Mouse (Mus musculus) liver, postnatal 0 days (tissue): ENCODE results near the gene Rgr. TPM values are rescaled to one million over a fixed set of nuclear protein-coding genes. Genes with fewer than 3 reads are reported as not detected.
A peak's percentile ranks its signal among the peaks of the same experiment; 100 is the strongest.

ENCODE experiments used
- ATAC-seq: fragments of 200-750 bp; cut with Nextera tagmentation; 2 replicates; pipeline ENCODE4 v1.8.0; 2017; ENCODE audit warnings: mild to moderate bottlenecking, moderate library complexity
- DNase-seq: peaks from one replicate; pipeline ENCODE4 v3.0.0-alpha.2; 2016
- H3K27ac ChIP-seq: fragments of 300-500 bp; sonication (generic); 2 replicates; pipeline ENCODE4 v1.5.1; 2014; ENCODE audit warnings: antibody characterized with exemption, moderate library complexity, mild to moderate bottlenecking, low read depth
- H3K27me3 ChIP-seq: fragments of 300-500 bp; sonication (generic); 2 replicates; pipeline ENCODE4 v1.6.1; 2014; ENCODE audit warnings: low read length, control low read depth, mixed read lengths; ENCODE audit not compliant: insufficient read depth
- H3K36me3 ChIP-seq: fragments of 300-500 bp; sonication (generic); replicated peaks from 2 replicates; pipeline ENCODE4 v1.6.1; 2014; ENCODE audit warnings: mild to moderate bottlenecking, control low read depth, low read length, moderate library complexity, mixed read lengths; ENCODE audit not compliant: insufficient read depth
- H3K4me1 ChIP-seq: fragments of 300-500 bp; sonication (generic); 2 replicates; pipeline ENCODE4 v1.6.1; 2014; ENCODE audit warnings: antibody characterized with exemption, mild to moderate bottlenecking, control low read depth; ENCODE audit not compliant: insufficient read depth
- H3K4me2 ChIP-seq: fragments of 300-500 bp; sonication (generic); 2 replicates; pipeline ENCODE4 v1.6.1; 2014; ENCODE audit warnings: low read depth, mild to moderate bottlenecking, low read length, moderate library complexity, mixed read lengths
- H3K4me3 ChIP-seq: fragments of 300-500 bp; sonication (generic); 2 replicates; pipeline ENCODE4 v1.5.1; 2014; ENCODE audit warnings: low read depth, low read length
- H3K9ac ChIP-seq: fragments of 300-500 bp; sonication (generic); replicated peaks from 2 replicates; pipeline ENCODE4 v1.6.1; 2014; ENCODE audit warnings: mild to moderate bottlenecking, moderate library complexity
- H3K9me3 ChIP-seq: fragments of 300-500 bp; sonication (generic); 2 replicates; pipeline ENCODE4 v1.6.1; 2016; ENCODE audit warnings: mild to moderate bottlenecking, control low read depth, low read length, mixed read lengths
- CTCF ChIP-seq: sonication (generic); IDR thresholded peaks from 2 replicates; pipeline ENCODE4 v1.5.1; 2016; ENCODE audit warnings: antibody characterized with exemption, low read depth
- EP300 ChIP-seq: IDR thresholded peaks from 2 replicates; pipeline ENCODE4 v1.6.1; 2016; ENCODE audit warnings: antibody characterized with exemption, low read depth, mild to moderate bottlenecking
- WGBS: fragments of 180-500 bp; shearing (Covaris S2); extraction: QIAGEN DNeasy Blood & Tissue Kit; methylation state at CpG from one replicate; pipeline ENCODE4 v1.1.7; 2014; ENCODE audit not compliant: insufficient replicate concordance; 5-methylcytosine and 5-hydroxymethylcytosine counted together
- polyA plus RNA-seq: library from polyadenylated mRNA; unstranded; fragments of >200 nt; fragmentation: Nextera tagmentation; extraction: Ambion mirVana; gene quantifications from 2 replicates; pipeline ENCODE4 v1.2.1, GENCODE M21; 2015

The Rgr gene
- not detected in 2 replicates for polyA plus RNA-seq

DNA sequence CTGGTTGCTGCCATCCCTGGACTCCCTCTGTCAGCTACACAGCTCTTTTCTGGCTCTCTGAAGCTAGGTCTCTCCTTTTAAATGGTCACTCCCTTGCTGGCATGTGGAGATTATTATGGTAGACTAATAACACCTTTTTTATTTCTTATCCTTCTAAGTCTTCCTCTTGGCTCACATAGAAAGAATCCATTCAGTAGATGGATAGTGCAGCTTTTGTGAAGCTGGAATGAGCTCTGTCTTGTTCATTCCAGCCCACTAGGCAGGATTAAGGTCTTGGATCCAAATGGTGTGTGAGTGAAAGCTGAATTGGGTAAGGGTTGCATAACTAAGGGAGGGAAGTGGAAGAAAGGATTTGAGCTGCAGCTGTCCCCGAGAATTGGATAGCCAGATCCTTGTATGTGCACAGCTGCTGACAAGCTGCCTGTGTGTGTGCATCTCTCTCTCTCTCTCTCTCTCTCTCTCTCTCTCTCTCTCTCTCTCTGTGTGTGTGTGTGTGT, at the start of gene Rgr:
Rgr (minus strand) TSS at position 51 of the 497 bp plus-strand sequence.
- Histone ChIP-seq H3K4me3 (no peak within 1 kb of the TSS), H3K27me3 (no peaks in the 10 kb centered on the region), H3K36me3 (no peaks in the 10 kb centered on the region), H3K9me3 (no peaks in the 10 kb centered on the region), H3K4me2 (no peak within 1 kb of the TSS), H3K27ac (no peak within 1 kb of the TSS), H3K9ac (no peak within 1 kb of the TSS), H3K4me1 (no peaks in the 10 kb centered on the region)
- ATAC-seq (no peak), DNase-seq (no peak)
- 80% methylated on average over 1 of the region's 1 CpGs for WGBS
- TF ChIP-seq EP300: no peak
- TF ChIP-seq CTCF: no peak

DNA sequence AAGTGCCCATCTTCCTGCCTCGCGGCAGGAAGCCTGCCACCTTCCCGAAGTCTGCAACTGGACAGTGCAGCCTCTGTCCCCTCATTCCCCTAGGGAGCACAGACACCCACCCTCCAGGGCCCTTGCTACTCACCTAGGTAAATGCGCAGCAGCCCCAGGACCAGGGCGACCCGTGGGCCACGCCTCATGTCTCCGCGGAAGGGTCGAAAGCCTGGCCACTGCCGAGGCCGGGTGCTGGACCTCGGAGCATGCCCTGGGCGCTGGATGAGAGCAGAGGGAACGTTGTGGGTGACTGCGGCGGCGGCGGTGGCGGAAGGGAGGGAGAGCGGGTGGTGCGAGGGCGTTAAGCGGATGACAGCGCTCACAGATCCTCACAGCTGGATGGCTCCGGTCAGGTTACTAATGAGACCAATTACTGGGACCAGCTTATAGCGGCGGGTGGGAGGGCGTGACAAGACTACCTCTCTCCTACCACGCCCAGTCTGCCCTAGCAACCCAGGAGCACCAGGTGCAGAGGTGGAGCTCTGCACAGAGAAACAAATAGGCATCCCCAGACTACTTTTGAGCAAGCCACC, 49.3 kb upstream of the Rgr start, which contains the start of gene Cdhr1:
Cdhr1 (minus strand) TSS at position 392 of the 575 bp plus-strand sequence.
- Histone ChIP-seq H3K4me1 (no peaks in the 10 kb centered on the region), H3K4me3 (no peak within 1 kb of the TSS), H3K9ac (no peak within 1 kb of the TSS), H3K27ac (no peak within 1 kb of the TSS), H3K4me2 (no peak within 1 kb of the TSS), H3K36me3 (no peaks in the 10 kb centered on the region), H3K27me3 (peaks cover 17% of the 10 kb centered on the region), H3K9me3 (no peaks in the 10 kb centered on the region)
- 4% methylated on average over 25 of the region's 30 CpGs for WGBS
- DNase-seq: peak; percentile 14
- ATAC-seq: no peak
- no peak for TF ChIP-seq CTCF
- no peak for TF ChIP-seq EP300

DNA sequence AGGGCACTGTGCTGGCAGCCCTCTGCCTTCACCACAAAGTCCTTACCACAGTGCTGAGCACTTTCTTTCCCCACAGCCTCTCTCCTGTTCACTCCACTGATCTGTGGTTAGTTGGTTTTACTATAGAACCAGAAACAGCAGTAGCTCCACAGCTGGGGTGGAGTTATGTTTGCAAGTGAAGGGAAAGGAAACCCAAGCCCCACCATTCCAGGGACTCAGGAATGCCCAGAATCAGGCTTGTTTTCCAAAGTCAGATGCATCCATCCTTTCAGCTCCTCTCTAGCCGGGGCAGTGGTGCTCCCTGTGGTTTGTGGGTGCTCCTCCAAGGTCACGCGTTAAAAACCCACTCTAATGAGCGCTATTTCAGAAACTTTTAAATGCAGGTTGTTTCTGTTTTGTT, 46.8 kb upstream of the Rgr start:
- H3K36me3 ChIP-seq: no peaks in the 10 kb centered on the region
- 54% methylated on average over 4 of the region's 4 CpGs for WGBS
- no peak overlapping the region for H3K27ac ChIP-seq
- ATAC-seq (no peak), DNase-seq (no peak)
- no peak overlapping the region for H3K9ac ChIP-seq
- H3K9me3 ChIP-seq: no peaks in the 10 kb centered on the region
- H3K27me3 ChIP-seq: peaks cover 17% of the 10 kb centered on the region
- H3K4me3 ChIP-seq: no peak overlapping the region
- H3K4me1 ChIP-seq: no peaks in the 10 kb centered on the region
- H3K4me2 ChIP-seq: no peak overlapping the region
- TF ChIP-seq EP300: no peak
- no peak for TF ChIP-seq CTCF

DNA sequence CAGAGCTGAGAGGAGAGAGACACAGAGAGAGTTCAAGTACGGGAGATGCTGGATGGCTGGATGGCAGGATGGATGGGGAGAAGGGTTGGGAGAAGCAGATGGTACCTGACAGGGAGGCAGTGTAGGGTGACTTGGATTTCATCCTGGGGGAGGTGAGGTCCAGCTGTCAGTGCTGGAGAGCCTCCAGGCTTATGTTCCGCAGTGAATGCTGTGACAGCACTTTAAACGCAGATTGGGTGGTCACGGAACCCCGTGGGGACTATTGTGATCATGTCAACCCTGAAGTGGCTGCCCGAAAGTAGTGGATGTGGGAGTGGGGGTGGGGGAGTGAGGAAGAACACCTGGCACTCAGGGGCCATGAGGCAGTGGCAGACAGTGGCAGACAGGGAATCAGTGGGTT, 45.7 kb upstream of the Rgr start:
- H3K9ac ChIP-seq: no peak overlapping the region
- ATAC-seq (no peak), DNase-seq (no peak)
- no peaks in the 10 kb centered on the region for H3K9me3 ChIP-seq
- H3K4me3 ChIP-seq: no peak overlapping the region
- H3K4me1 ChIP-seq: no peaks in the 10 kb centered on the region
- TF ChIP-seq EP300 (no peak), CTCF (no peak)
- WGBS: 87% methylated on average over 6 of the region's 6 CpGs
- H3K27me3 ChIP-seq: peaks cover 17% of the 10 kb centered on the region
- no peak overlapping the region for H3K27ac ChIP-seq
- no peak overlapping the region for H3K4me2 ChIP-seq
- no peaks in the 10 kb centered on the region for H3K36me3 ChIP-seq

DNA sequence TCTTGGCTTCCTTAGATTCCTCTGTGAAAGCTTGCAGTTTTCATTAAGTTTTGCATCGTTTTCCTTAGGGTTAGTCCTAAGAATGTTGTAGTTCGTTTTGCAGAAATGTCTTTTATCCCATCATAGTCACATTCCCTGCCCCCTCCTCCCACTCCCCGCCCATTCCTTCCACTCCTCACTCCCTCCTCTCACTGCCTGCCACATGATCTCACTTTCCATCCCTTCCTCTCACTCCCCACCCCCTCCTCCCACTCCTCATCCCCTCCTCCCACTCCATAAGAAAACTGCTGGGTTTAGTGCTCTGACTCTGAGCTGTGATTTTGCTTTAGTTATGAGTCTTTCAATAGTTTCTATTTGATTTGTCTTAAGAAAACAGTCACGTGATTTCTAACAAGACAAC, 35.0 kb upstream of the Rgr start:
- ATAC-seq (no peak), DNase-seq (no peak)
- no peak overlapping the region for H3K9ac ChIP-seq
- H3K9me3 ChIP-seq: no peaks in the 10 kb centered on the region
- no peak overlapping the region for H3K4me3 ChIP-seq
- H3K27ac ChIP-seq: no peak overlapping the region
- 30% methylated on average over 4 of the region's 4 CpGs for WGBS
- TF ChIP-seq CTCF (no peak), EP300 (no peak)
- H3K27me3 ChIP-seq: no peaks in the 10 kb centered on the region
- no peaks in the 10 kb centered on the region for H3K36me3 ChIP-seq
- no peak overlapping the region for H3K4me2 ChIP-seq
- no peaks in the 10 kb centered on the region for H3K4me1 ChIP-seq

DNA sequence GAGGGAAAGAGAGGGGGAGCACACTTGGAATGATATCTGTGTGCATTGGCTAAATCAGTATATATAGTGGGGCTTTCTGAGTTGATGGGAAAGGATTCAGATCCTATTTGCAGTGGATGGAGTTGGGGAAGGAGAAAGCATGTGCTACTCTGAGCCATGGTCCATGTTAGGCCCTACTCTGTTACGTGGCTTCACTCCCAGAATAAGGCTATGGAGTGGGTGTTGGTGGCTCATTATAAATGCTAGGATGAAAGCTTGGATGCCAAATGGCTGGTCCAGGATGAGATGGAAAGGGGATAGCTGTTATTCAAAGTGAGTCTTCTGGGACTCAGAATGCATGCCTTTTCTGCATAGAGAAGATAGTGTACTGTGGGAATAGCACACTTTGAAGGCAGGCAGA, 32.0 kb upstream of the Rgr start:
- no peaks in the 10 kb centered on the region for H3K4me1 ChIP-seq
- no peaks in the 10 kb centered on the region for H3K9me3 ChIP-seq
- H3K36me3 ChIP-seq: no peaks in the 10 kb centered on the region
- 67% methylated on average over 1 of the region's 1 CpGs for WGBS
- no peak overlapping the region for H3K27ac ChIP-seq
- no peak overlapping the region for H3K9ac ChIP-seq
- ATAC-seq: no peak
- no peaks in the 10 kb centered on the region for H3K27me3 ChIP-seq
- no peak for DNase-seq
- TF ChIP-seq CTCF: no peak
- TF ChIP-seq EP300: no peak
- no peak overlapping the region for H3K4me3 ChIP-seq
- no peak overlapping the region for H3K4me2 ChIP-seq

DNA sequence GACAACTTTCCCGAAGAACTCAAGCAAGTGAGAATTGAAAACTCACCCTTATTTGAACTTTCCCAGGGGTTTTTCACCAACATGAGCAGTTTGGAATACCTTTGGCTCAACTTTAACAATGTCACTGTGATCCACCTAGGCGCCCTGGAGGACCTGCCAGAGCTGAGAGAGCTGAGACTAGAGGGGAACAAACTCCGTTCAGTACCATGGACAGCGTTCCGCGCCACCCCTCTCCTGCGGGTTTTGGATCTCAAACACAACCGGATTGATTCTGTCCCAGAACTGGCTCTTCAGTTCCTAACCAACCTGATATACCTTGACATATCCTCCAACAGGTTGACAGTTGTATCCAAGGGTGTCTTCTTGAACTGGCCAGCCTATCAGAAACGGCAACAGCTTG, 19.8 kb upstream of the Rgr start:
- ATAC-seq (no peak), DNase-seq (peak; percentile 42)
- Histone ChIP-seq H3K36me3 (no peaks in the 10 kb centered on the region), H3K27me3 (no peaks in the 10 kb centered on the region), H3K4me3 (no peak overlapping the region), H3K9ac (no peak overlapping the region), H3K9me3 (no peaks in the 10 kb centered on the region), H3K4me1 (no peaks in the 10 kb centered on the region), H3K4me2 (no peak overlapping the region), H3K27ac (no peak overlapping the region)
- TF ChIP-seq CTCF (no peak), EP300 (no peak)
- 21% methylated on average over 9 of the region's 9 CpGs for WGBS
